In the genomic region with DNA sequence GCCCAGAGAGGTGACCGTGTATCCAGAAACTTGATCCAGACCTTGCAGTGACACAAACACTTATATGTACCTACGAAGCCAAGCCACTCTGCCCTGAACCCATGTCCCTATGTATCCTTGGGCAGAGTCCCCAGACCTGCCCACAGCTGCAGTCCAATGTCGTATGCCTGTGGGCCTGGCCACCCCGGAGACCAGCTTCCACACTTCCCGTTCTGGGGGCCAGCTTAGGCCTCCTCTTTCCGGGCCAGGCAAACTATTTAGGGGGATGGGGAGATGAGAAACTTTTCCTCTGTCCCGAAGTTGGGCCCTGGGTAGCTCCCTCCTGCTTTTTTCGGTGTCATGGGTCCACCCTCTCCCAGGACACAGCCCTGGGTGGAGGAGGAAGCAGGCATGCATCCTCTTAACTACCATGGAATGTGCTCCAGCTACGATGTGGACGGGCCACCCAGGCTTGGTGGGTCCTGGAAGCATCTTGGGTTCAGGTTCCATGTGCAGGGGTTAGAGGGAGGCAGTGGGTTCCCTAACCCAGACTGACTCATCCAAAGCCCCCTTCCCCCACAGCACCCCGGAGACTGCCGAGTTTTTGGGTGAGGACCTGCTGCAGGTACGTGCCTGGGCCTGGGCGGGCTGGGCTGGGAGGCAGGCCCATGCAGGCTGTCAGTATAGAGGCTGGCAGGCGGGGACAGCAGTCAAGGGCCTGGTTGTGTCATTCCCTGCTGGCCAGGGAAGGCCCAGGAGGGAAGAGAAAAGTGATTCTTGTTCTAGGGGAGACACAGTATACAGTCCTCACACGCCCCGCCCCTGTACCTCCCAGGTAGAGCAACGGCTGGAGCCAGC, we compare ENCODE assay signal across 8 mouse cellular contexts. TPM values are rescaled to one million over a fixed set of nuclear protein-coding genes. Genes with fewer than 3 reads are reported as not detected.
DNase-seq lines count a peak whose midpoint lies in the region; ATAC-seq and TF ChIP-seq lines count a peak whose summit lies in the region.

No protein-coding gene starts in this region.

- H3K4me1 ChIP-seq in spleen, adult 2 months (ENCODE audit: control insufficient read depth, insufficient read depth, insufficient read length), result peaks cover 24% of the 10 kb centered on the region; the same call in 1 of the 2 replicates
- H3K4me1 ChIP-seq in forebrain, embryonic 12.5 days, result peaks cover 27% of the 10 kb centered on the region
- peaks cover 44% of the 10 kb centered on the region for H3K4me1 ChIP-seq in limb, embryonic 13.5 days
- H3K4me1 ChIP-seq in neural tube, embryonic 12.5 days, result peaks cover 23% of the 10 kb centered on the region; the same call in 1 of the 2 replicates

- H3K27ac ChIP-seq in spleen, adult 2 months (ENCODE audit: insufficient read depth, low read length), result peak overlapping the region; percentile 85
- H3K27ac ChIP-seq in forebrain, embryonic 12.5 days, result no peak overlapping the region
- peak overlapping the region; percentile 82 for H3K27ac ChIP-seq in limb, embryonic 13.5 days
- H3K27ac ChIP-seq in neural tube, embryonic 12.5 days, result no peak overlapping the region

- no peak for DNase-seq in spleen, adult 2 months (ENCODE audit: low read depth in 1 of 2, low spot score in 2 of 2)
- no peak for DNase-seq in spleen, postnatal 36 days (ENCODE audit: low spot score in 2 of 2)
- DNase-seq in ovary, postnatal 36 days (ENCODE audit: low spot score), result no peak
- no peak for DNase-seq in spleen, postnatal 14 days (ENCODE audit: low spot score in 2 of 2)
- DNase-seq in yolk sac, embryonic 10.5 days (ENCODE audit: low spot score), result no peak

- H3K9me3 ChIP-seq in forebrain, embryonic 12.5 days, result no peaks in the 10 kb centered on the region
- no peaks in the 10 kb centered on the region for H3K9me3 ChIP-seq in limb, embryonic 13.5 days
- H3K9me3 ChIP-seq in neural tube, embryonic 12.5 days, result no peaks in the 10 kb centered on the region

- no peak for TF ChIP-seq POLR2A in spleen, adult 2 months (IDR thresholded peaks at IDR 0.05; ENCODE audit: low read depth, low read length)

- TF ChIP-seq CTCF in spleen, adult 2 months (IDR thresholded peaks at IDR 0.05; ENCODE audit: extremely low read depth, insufficient read depth, insufficient read length, insufficient replicate concordance), result no peak

- ATAC-seq in forebrain, embryonic 12.5 days (ENCODE audit: low FRiP score), result no peak
- ATAC-seq in limb, embryonic 13.5 days (ENCODE audit: low FRiP score, low read depth), result peak; percentile 7; the same call in 1 of the 2 replicates
- no peak for ATAC-seq in neural tube, embryonic 12.5 days (ENCODE audit: low FRiP score, low read depth)

- peak overlapping the region; percentile 68 for H3K9ac ChIP-seq in forebrain, embryonic 12.5 days
- peak overlapping the region; percentile 85 for H3K9ac ChIP-seq in limb, embryonic 13.5 days
- peak overlapping the region; percentile 62; the same call in 1 of the 2 replicates for H3K9ac ChIP-seq in neural tube, embryonic 12.5 days

- H3K4me3 ChIP-seq in spleen, adult 2 months (ENCODE audit: extremely low read depth, insufficient read depth, insufficient read length), result peak overlapping the region; percentile 89
- H3K4me3 ChIP-seq in forebrain, embryonic 12.5 days (replicated peaks), result peak overlapping the region; percentile 57
- peak overlapping the region; percentile 83 for H3K4me3 ChIP-seq in limb, embryonic 13.5 days
- H3K4me3 ChIP-seq in neural tube, embryonic 12.5 days, result peak overlapping the region; percentile 51

- no peaks in the 10 kb centered on the region for H3K27me3 ChIP-seq in spleen, adult 2 months (ENCODE audit: control insufficient read depth, insufficient read depth, low read length)
- H3K27me3 ChIP-seq in forebrain, embryonic 12.5 days, result peaks cover 37% of the 10 kb centered on the region
- no peaks in the 10 kb centered on the region for H3K27me3 ChIP-seq in limb, embryonic 13.5 days
- H3K27me3 ChIP-seq in neural tube, embryonic 12.5 days (replicated peaks), result peaks cover 22% of the 10 kb centered on the region

- peaks cover 15% of the 10 kb centered on the region for H3K36me3 ChIP-seq in spleen, adult 2 months (ENCODE audit: control insufficient read depth, insufficient read depth, low read length)
- H3K36me3 ChIP-seq in forebrain, embryonic 12.5 days (replicated peaks), result no peaks in the 10 kb centered on the region
- peaks cover 36% of the 10 kb centered on the region for H3K36me3 ChIP-seq in limb, embryonic 13.5 days
- H3K36me3 ChIP-seq in neural tube, embryonic 12.5 days, result no peaks in the 10 kb centered on the region

- WGBS in spleen, adult 2 months, result 34% methylated on average over 18 of the region's 18 CpGs
- 23% methylated on average over 18 of the region's 18 CpGs for WGBS in forebrain, embryonic 12.5 days
- 9% methylated on average over 18 of the region's 18 CpGs for WGBS in limb, embryonic 13.5 days
- 18% methylated on average over 18 of the region's 18 CpGs for WGBS in neural tube, embryonic 12.5 days

- H3K4me2 ChIP-seq in forebrain, embryonic 12.5 days, result peak overlapping the region; percentile 95
- peak overlapping the region; percentile 92 for H3K4me2 ChIP-seq in limb, embryonic 13.5 days (replicated peaks)
- peak overlapping the region; percentile 94 for H3K4me2 ChIP-seq in neural tube, embryonic 12.5 days (replicated peaks)

RNA-seq across cellular contexts. Expression of gene Sh3bp1, which starts 1.2 kb away (rescaled TPM):
- polyA plus RNA-seq in spleen, adult 2 months (2012; rRNA removed), result 182 and 272 TPM in 2 replicates
- 10.3 TPM in 2 replicates for polyA plus RNA-seq in forebrain, embryonic 12.5 days (2016; fragmentation: Nextera tagmentation; extraction: Ambion mirVana)
- polyA plus RNA-seq in limb, embryonic 13.5 days (2015; fragmentation: Nextera tagmentation; extraction: Ambion mirVana), result 43.7 and 51.3 TPM in 2 replicates
- 9.6 and 10.0 TPM in 2 replicates for polyA plus RNA-seq in neural tube, embryonic 12.5 days (2016; fragmentation: Nextera tagmentation; extraction: Ambion mirVana)

RNA-seq across cellular contexts. Expression of gene Gm49510, which starts 1.3 kb away (rescaled TPM):
- polyA plus RNA-seq in spleen, adult 2 months (2012; rRNA removed), result 0.12 and 0.13 TPM in 2 replicates
- 0.18 TPM in 1 of 2 replicates, not detected in the other for polyA plus RNA-seq in forebrain, embryonic 12.5 days (2016; fragmentation: Nextera tagmentation; extraction: Ambion mirVana)
- polyA plus RNA-seq in limb, embryonic 13.5 days (2015; fragmentation: Nextera tagmentation; extraction: Ambion mirVana), result 0.34 and 0.71 TPM in 2 replicates
- polyA plus RNA-seq in neural tube, embryonic 12.5 days (2016; fragmentation: Nextera tagmentation; extraction: Ambion mirVana), result 0.28 and 0.32 TPM in 2 replicates

RNA-seq across cellular contexts. Expression of gene Pdxp, which starts 12.9 kb away (rescaled TPM):
- polyA plus RNA-seq in spleen, adult 2 months (2012; rRNA removed), result 13.1 and 23.5 TPM in 2 replicates
- 51.7 and 53.6 TPM in 2 replicates for polyA plus RNA-seq in forebrain, embryonic 12.5 days (2016; fragmentation: Nextera tagmentation; extraction: Ambion mirVana)
- polyA plus RNA-seq in limb, embryonic 13.5 days (2015; fragmentation: Nextera tagmentation; extraction: Ambion mirVana), result 19.1 and 20.3 TPM in 2 replicates
- polyA plus RNA-seq in neural tube, embryonic 12.5 days (2016; fragmentation: Nextera tagmentation; extraction: Ambion mirVana), result 44.6 and 47.1 TPM in 2 replicates

RNA-seq across cellular contexts. Expression of gene Gga1, which starts 23.8 kb away (rescaled TPM):
- polyA plus RNA-seq in spleen, adult 2 months (2012; rRNA removed), result 70.2 and 89.3 TPM in 2 replicates
- polyA plus RNA-seq in forebrain, embryonic 12.5 days (2016; fragmentation: Nextera tagmentation; extraction: Ambion mirVana), result 53.6 and 56.4 TPM in 2 replicates
- 42.0 and 46.5 TPM in 2 replicates for polyA plus RNA-seq in limb, embryonic 13.5 days (2015; fragmentation: Nextera tagmentation; extraction: Ambion mirVana)
- 55.6 and 57.5 TPM in 2 replicates for polyA plus RNA-seq in neural tube, embryonic 12.5 days (2016; fragmentation: Nextera tagmentation; extraction: Ambion mirVana)

RNA-seq across cellular contexts. Expression of gene Lgals1, which starts 25.7 kb away (rescaled TPM):
- 75.4 and 93.0 TPM in 2 replicates for polyA plus RNA-seq in spleen, adult 2 months (2012; rRNA removed)
- 216 and 321 TPM in 2 replicates for polyA plus RNA-seq in forebrain, embryonic 12.5 days (2016; fragmentation: Nextera tagmentation; extraction: Ambion mirVana)
- 1,866 and 1,947 TPM in 2 replicates for polyA plus RNA-seq in limb, embryonic 13.5 days (2015; fragmentation: Nextera tagmentation; extraction: Ambion mirVana)
- polyA plus RNA-seq in neural tube, embryonic 12.5 days (2016; fragmentation: Nextera tagmentation; extraction: Ambion mirVana), result 327 and 328 TPM in 2 replicates

Comparison
In these comparisons a context has a peak if more than half of its experiments do, and no peak if none do; other contexts are left out.
1. H3K27ac ChIP-seq: peak in spleen, adult 2 months (single experiment) and limb, embryonic 13.5 days (single experiment); none in forebrain, embryonic 12.5 days (single experiment) and neural tube, embryonic 12.5 days (single experiment).
2. Peak in every context shown above with its lines, with median percentiles within 50 percentile points of each other: H3K4me3 ChIP-seq, H3K4me2 ChIP-seq and H3K9ac ChIP-seq.